Mouse (Mus musculus): ENCODE results near the gene Zfp747.

DNA sequence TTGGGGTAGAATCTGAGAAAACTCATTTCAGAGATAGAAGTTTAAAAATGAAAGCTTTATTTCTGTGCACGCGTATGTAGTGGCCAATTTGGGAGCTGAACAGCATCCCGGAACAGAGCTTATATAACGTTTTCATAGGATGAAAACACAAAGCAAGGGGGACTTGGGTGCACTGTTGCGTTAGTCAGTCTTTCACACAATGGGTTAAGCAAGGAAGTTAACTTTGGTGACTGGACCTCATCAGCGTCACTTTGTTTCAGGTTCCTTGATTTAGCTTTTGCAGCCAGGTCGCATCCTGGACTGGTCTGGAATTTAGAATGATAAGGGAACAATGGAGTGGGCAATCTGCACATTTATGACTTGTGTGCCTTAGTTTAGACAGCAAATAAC is 18.1 kb upstream of the Zfp747 start:
- TF ChIP-seq GATA1 (IDR thresholded peaks at IDR 0.05; ENCODE audit: low read length) (no peak), TAL1 (IDR thresholded peaks at IDR 0.05; ENCODE audit: low read length) (no peak)
